Mouse (Mus musculus) MEL (cell line): ENCODE measurements at regions not wholly inside any gene's neighbourhood (a gene's known extent, or its start where the extent isn't known, plus 50 kb on each side); places are given as distances from the start of the nearest gene placed in this dataset.

Experiments
- DNase-seq: peaks from one replicate; pipeline ENCODE4 v3.0.0; 2011; ENCODE audit warnings: low read depth, low spot score
- H3K27ac ChIP-seq: 2 replicates; pipeline ENCODE4 v1.5.1; 2012; ENCODE audit warnings: low read depth, mild to moderate bottlenecking, control low read depth, low read length, moderate library complexity; ENCODE audit not compliant: control insufficient read depth
- H3K27me3 ChIP-seq, 2 experiments: fragments of 150-350 bp in 1 of 2; sonication (generic) in 1 of 2; 2 replicates each; pipeline ENCODE4 v1.6.1; 2012; ENCODE audit warnings: low read length in 2 of 2, mild to moderate bottlenecking in 2 of 2, improper control_type of control experiment in 1 of 2, moderate library complexity in 1 of 2; ENCODE audit not compliant: insufficient read depth in 2 of 2, control insufficient read depth in 1 of 2
- H3K36me3 ChIP-seq, 2 experiments: 2 replicates each; pipeline ENCODE4 v1.6.1; 2012 to 2014; ENCODE audit warnings: low read length in 2 of 2, improper control_type of control experiment in 1 of 2, inconsistent platforms in 1 of 2, mild to moderate bottlenecking in 1 of 2; ENCODE audit not compliant: insufficient read depth in 2 of 2, control insufficient read depth in 1 of 2
- H3K4me1 ChIP-seq, 2 experiments: fragments of 150-350 bp in 1 of 2; sonication (generic) in 1 of 2; 2 replicates each; pipeline ENCODE4 v1.6.1; 2012; ENCODE audit warnings: low read length in 2 of 2, improper control_type of control experiment in 1 of 2, mild to moderate bottlenecking in 1 of 2; ENCODE audit not compliant: insufficient read depth in 2 of 2, control insufficient read depth in 1 of 2
- H3K4me3 ChIP-seq, 2 experiments: fragments of 150-350 bp in 1 of 2; sonication (generic) in 1 of 2; 2 replicates each; pipeline ENCODE4 v1.5.1; 2012; ENCODE audit warnings: low read depth in 2 of 2, low read length in 2 of 2, mild to moderate bottlenecking in 2 of 2, moderate library complexity in 2 of 2, control low read depth in 1 of 2, improper control_type of control experiment in 1 of 2; ENCODE audit not compliant: control insufficient read depth in 1 of 2, insufficient read depth in 1 of 2
- H3K79me2 ChIP-seq: 2 replicates; pipeline ENCODE4 v1.6.1; 2012; ENCODE audit warnings: mild to moderate bottlenecking, low read length, moderate library complexity; ENCODE audit not compliant: control insufficient read depth, poor library complexity, insufficient read depth
- H3K9ac ChIP-seq: 2 replicates; pipeline ENCODE4 v1.6.1; 2012; ENCODE audit warnings: low read depth, mild to moderate bottlenecking, control low read depth, low read length, moderate library complexity; ENCODE audit not compliant: control insufficient read depth, poor library complexity, severe bottlenecking
- H3K9me3 ChIP-seq: fragments of 150-350 bp; sonication (generic); replicated peaks from 2 replicates; pipeline ENCODE4 v1.6.1; 2012; ENCODE audit warnings: mild to moderate bottlenecking, low read length, improper control_type of control experiment, moderate library complexity; ENCODE audit not compliant: insufficient read depth
- BHLHE40 ChIP-seq: IDR thresholded peaks from 2 replicates; pipeline ENCODE4 v1.6.1; 2012; ENCODE audit warnings: low read depth, mild to moderate bottlenecking, inconsistent platforms, low read length, improper control_type of control experiment, borderline replicate concordance
- CHD2 ChIP-seq: IDR thresholded peaks from 2 replicates; pipeline ENCODE4 v1.6.1; 2011; ENCODE audit warnings: low read length, improper control_type of control experiment
- CTCF ChIP-seq, 3 experiments: IDR thresholded peaks in 2 of 3; conservative IDR thresholded peaks in 1 of 3; 2 replicates each; pipeline ENCODE4 v1.5.1; 2011 to 2012; ENCODE audit warnings: low read length in 3 of 3, low read depth in 2 of 3, mild to moderate bottlenecking in 2 of 3, improper control_type of control experiment in 1 of 3, inconsistent platforms in 1 of 3, mixed read lengths in 1 of 3, moderate library complexity in 1 of 3; ENCODE audit not compliant: control insufficient read depth in 1 of 3, insufficient read depth in 1 of 3, poor library complexity in 1 of 3, severe bottlenecking in 1 of 3
- ETS1 ChIP-seq: IDR thresholded peaks from 2 replicates; pipeline ENCODE4 v1.6.1; 2012; ENCODE audit warnings: low read depth, mild to moderate bottlenecking, inconsistent platforms, low read length, improper control_type of control experiment, moderate library complexity
- GABPA ChIP-seq: IDR thresholded peaks from 2 replicates; pipeline ENCODE4 v1.6.1; 2012; ENCODE audit warnings: low read depth, mild to moderate bottlenecking, inconsistent platforms, low read length, improper control_type of control experiment, moderate library complexity
- HCFC1 ChIP-seq: IDR thresholded peaks from 2 replicates; pipeline ENCODE4 v1.6.1; 2012; ENCODE audit warnings: low read depth, mild to moderate bottlenecking, inconsistent platforms, low read length, improper control_type of control experiment, moderate library complexity
- MAFK ChIP-seq: IDR thresholded peaks from 2 replicates; pipeline ENCODE4 v1.6.1; 2011; ENCODE audit warnings: low read depth, mild to moderate bottlenecking, low read length, improper control_type of control experiment, borderline replicate concordance
- MAZ ChIP-seq: IDR thresholded peaks from 2 replicates; pipeline ENCODE4 v1.6.1; 2012; ENCODE audit warnings: low read depth, mild to moderate bottlenecking, inconsistent platforms, low read length, improper control_type of control experiment
- MEF2A ChIP-seq: IDR thresholded peaks from 2 replicates; pipeline ENCODE4 v1.6.1; 2014; ENCODE audit warnings: low read depth, mild to moderate bottlenecking, inconsistent platforms, low read length, improper control_type of control experiment; ENCODE audit not compliant: poor library complexity, insufficient replicate concordance, severe bottlenecking; ENCODE audit errors: extremely low read depth
- MXI1 ChIP-seq: IDR thresholded peaks from 2 replicates; pipeline ENCODE4 v1.6.1; 2011; ENCODE audit warnings: mild to moderate bottlenecking, low read depth, low read length, improper control_type of control experiment
- MYB ChIP-seq: IDR thresholded peaks from 2 replicates; pipeline ENCODE4 v1.6.1; 2011; ENCODE audit warnings: mild to moderate bottlenecking, low read depth, low read length, improper control_type of control experiment
- NELFE ChIP-seq: IDR thresholded peaks from 2 replicates; pipeline ENCODE4 v1.6.1; 2011; ENCODE audit warnings: low read depth, low read length, improper control_type of control experiment
- NRF1 ChIP-seq: IDR thresholded peaks from 2 replicates; pipeline ENCODE4 v1.6.1; 2014; ENCODE audit warnings: low read depth, mild to moderate bottlenecking, inconsistent platforms, low read length, improper control_type of control experiment, moderate library complexity; ENCODE audit not compliant: poor library complexity, insufficient read depth, severe bottlenecking
- POLR2AphosphoS2 ChIP-seq: IDR thresholded peaks from 2 replicates; pipeline ENCODE4 v1.6.1; 2011; ENCODE audit warnings: low read length, improper control_type of control experiment
- RCOR1 ChIP-seq: IDR thresholded peaks from 2 replicates; pipeline ENCODE4 v1.6.1; 2012; ENCODE audit warnings: low read depth, mild to moderate bottlenecking, inconsistent platforms, low read length, improper control_type of control experiment
- SIN3A ChIP-seq: IDR thresholded peaks from 2 replicates; pipeline ENCODE4 v1.6.1; 2012; ENCODE audit warnings: low read length, improper control_type of control experiment, inconsistent platforms
- TCF12 ChIP-seq: IDR thresholded peaks from 2 replicates; pipeline ENCODE4 v1.6.1; 2014; ENCODE audit warnings: low read depth, mild to moderate bottlenecking, inconsistent platforms, low read length, improper control_type of control experiment, moderate library complexity
- UBTF ChIP-seq: IDR thresholded peaks from 2 replicates; pipeline ENCODE4 v1.6.1; 2012; ENCODE audit warnings: low read depth, mild to moderate bottlenecking, inconsistent platforms, low read length, improper control_type of control experiment, moderate library complexity, borderline replicate concordance; ENCODE audit not compliant: insufficient read depth
- ZMIZ1 ChIP-seq: IDR thresholded peaks from 2 replicates; pipeline ENCODE4 v1.6.1; 2012; ENCODE audit warnings: low read depth, mild to moderate bottlenecking, inconsistent platforms, low read length, improper control_type of control experiment, moderate library complexity
- ZNF384 ChIP-seq: IDR thresholded peaks from 2 replicates; pipeline ENCODE4 v1.6.1; 2012; ENCODE audit warnings: low read depth, mild to moderate bottlenecking, inconsistent platforms, low read length, improper control_type of control experiment

DNA sequence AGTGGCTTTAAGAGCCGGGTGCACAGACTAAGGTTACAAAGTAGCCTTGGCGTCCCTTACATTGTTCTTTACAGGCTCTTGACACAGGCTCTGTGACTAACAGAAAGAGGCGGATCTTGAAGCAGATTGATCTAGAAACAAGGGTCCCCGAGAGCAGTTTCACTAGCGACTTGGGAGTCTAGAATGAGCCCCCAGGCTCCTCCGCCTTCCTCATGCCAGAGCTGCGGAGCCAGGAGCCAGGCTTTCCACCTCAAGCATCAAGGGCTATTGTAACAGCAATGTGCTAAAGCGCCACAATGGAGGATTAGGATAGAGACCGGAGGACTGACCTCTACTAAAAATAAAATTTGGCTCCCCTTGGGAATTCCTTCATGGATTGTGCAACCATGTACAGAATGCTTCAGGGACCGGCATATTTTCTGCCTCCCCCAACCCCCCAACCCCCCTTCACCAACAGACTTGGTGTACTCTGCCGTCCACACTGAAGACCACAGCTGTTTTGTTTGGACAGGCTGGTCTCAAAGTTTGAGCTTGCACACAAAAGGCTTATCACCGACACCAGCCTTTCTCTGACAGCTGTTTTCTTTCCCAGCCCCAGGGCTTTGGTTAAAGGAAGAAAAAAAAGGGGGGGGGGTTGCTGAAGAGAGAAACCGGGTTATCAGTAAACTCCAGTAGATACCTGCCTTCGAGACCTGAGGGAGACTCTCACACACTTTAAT lies 60.2 kb upstream of the Gm10295 start:
- no peaks in the 10 kb centered on the region for H3K9me3 ChIP-seq
- H3K4me1 ChIP-seq: no peaks in the 10 kb centered on the region
- H3K27me3 ChIP-seq: no peaks in the 10 kb centered on the region
- H3K36me3 ChIP-seq: no peaks in the 10 kb centered on the region
- no peaks in the 10 kb centered on the region for H3K79me2 ChIP-seq
- no peak overlapping the region for H3K27ac ChIP-seq
- H3K9ac ChIP-seq: no peak overlapping the region
- DNase-seq: no peak
- H3K4me3 ChIP-seq: no peak overlapping the region
- no peak for TF ChIP-seq ZNF384

DNA sequence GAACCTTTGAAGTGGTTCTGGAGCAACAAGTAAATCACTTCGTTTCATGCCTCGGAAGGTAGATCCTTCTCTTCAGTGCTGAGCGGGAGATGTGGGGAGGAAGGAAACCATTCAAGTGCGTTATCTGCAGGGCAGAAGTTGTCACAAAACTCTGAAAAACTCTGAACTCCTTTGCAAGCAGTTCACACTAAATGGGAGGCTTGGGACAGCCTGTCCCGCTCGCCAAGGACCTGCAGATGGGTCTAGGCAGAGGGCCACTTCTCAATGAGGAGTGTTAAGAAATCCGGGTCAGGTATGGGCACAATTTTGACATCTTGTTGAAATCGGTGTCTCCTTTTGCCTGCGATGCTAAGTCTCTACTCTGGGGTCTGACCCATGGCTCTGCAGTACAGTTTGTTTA lies 58.6 kb upstream of the Gm10295 start:
- H3K27ac ChIP-seq: no peak overlapping the region
- no peaks in the 10 kb centered on the region for H3K27me3 ChIP-seq
- H3K36me3 ChIP-seq: no peaks in the 10 kb centered on the region
- no peak for DNase-seq
- TF ChIP-seq NRF1: no peak
- TF ChIP-seq UBTF: no peak
- no peak for TF ChIP-seq MEF2A
- TF ChIP-seq SIN3A: no peak
- TF ChIP-seq MAFK: no peak
- TF ChIP-seq NELFE: no peak
- TF ChIP-seq ETS1: no peak
- TF ChIP-seq MXI1: no peak
- TF ChIP-seq CTCF (IDR thresholded peaks at IDR 0.05 in 2 of 3, conservative IDR thresholded peaks at IDR 0.05 in 1 of 3; ENCODE audit: control insufficient read depth in 1 of 3, insufficient read depth in 1 of 3, low read depth in 2 of 3, low read length in 3 of 3, poor library complexity in 1 of 3, severe bottlenecking in 1 of 3): no peak
- no peak for TF ChIP-seq MAZ
- TF ChIP-seq RCOR1: no peak
- TF ChIP-seq POLR2AphosphoS2: no peak
- no peak for TF ChIP-seq ZMIZ1
- TF ChIP-seq, all 39 proteins: peak for 0
- Histone ChIP-seq H3K9ac (no peak overlapping the region), H3K79me2 (no peaks in the 10 kb centered on the region), H3K4me1 (no peaks in the 10 kb centered on the region), H3K9me3 (no peaks in the 10 kb centered on the region), H3K4me3 (no peak overlapping the region)

DNA sequence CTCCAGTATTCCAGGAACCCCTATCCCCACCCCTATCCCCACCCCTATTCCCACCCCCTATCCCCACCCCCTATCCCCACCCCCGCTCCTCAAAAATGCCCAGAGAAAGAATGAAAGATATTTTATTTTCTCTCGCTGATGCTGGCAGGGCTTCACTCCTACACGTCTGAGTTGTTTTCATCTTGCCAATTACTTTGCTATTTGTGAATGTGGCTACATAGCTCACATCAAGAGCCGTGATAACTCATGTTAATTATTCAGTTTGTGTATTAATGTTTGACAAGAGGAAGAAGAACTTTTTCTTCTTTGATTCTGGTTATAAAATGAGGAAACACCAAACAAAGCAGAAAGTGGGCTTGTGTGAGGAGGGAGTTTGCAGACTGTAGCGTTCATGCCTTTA lies 57.8 kb upstream of the Gm10295 start:
- Histone ChIP-seq H3K4me1 (no peaks in the 10 kb centered on the region), H3K36me3 (no peaks in the 10 kb centered on the region), H3K9me3 (no peaks in the 10 kb centered on the region), H3K27ac (no peak overlapping the region), H3K27me3 (no peaks in the 10 kb centered on the region), H3K79me2 (no peaks in the 10 kb centered on the region), H3K9ac (no peak overlapping the region), H3K4me3 (no peak overlapping the region)
- no peak for DNase-seq
- TF ChIP-seq ETS1 (no peak), SIN3A (no peak), RCOR1 (no peak), HCFC1 (no peak), NELFE (no peak), MXI1 (no peak), MEF2A (no peak), CHD2 (no peak), GABPA (no peak), MYB (no peak), BHLHE40 (no peak), TCF12 (no peak)
